Mouse (Mus musculus): ENCODE results near the gene Mcm9. TPM values are rescaled to one million over a fixed set of nuclear protein-coding genes. Genes with fewer than 3 reads are reported as not detected.
"Not testable (repeated sequence)": the region's sequence is repeated elsewhere in the genome, so short reads cannot be mapped to it uniquely, and the experiment has no call there.

The Mcm9 gene
- total RNA-seq, 2 experiments from 2014 or later, result 5.5 to 5.9 TPM

DNA sequence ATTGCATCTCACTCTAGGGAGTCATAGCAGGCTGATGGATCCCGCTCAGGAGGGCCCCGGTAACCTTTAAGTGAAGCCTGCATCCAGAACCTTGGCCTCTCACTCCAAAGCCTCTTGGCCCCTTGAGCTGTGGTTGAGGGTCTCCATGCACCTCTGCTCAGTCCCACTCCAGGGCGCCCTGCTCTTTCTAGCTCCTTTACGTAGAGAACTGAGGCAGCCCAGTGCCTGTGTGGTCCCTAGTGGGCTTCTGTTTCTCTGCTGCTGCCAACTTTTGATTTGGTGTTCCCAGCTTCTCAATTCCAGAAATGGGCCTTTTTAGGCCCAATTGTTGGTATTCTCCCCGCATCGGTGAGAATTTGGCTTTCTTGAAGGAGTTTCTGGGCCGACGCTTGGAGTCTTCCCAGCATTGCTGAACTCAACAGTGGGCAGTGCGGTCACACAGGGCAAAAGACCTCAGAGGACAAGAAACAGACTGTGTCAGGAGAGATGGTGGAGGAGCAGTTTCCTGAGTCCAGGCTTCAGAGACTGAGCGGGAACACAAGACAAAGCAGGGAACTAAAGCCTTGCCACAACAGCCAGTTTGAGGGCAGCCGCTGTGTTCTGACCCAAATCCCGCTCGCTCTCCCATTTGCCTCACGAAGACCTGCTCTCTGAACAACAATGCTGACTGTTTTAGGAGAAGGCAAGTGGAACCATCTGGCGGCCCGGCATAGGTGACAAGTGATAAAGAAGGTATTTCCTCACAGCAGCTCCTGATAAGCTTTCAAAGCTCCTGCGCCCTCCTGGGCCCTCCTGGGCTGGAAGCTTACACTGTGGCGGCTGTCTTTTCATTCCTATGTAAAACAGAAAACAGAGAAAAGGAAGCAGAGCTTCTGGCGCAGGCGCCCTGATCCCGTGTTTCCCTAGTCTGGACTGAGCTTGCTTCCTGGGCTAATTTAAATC lies 127.1 kb downstream of the Mcm9 start:
- peak; percentile 4 to 20 for DNase-seq (ENCODE audit: low spot score in 2 of 2)

DNA sequence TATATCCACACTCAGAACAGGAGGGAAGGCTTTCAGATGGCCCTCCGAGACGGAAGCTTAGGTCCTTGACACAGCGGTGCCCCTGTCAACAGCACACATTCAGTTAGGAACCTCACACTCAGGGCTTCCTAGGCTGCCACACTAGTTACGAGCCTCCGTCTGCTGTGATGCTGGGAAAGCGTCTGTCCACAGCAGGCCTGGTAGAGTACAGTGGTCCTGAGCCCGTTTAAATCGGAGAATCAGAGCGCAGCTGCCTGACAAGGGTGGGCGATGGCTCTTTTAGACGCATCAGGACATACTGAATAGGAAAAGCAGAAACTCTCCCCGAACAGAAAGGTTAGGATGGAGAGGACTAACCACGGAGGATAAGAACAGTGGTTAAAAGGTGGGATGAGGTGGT lies 127.8 kb downstream of the Mcm9 start:
- DNase-seq (ENCODE audit: low spot score in 2 of 2), result no peak

DNA sequence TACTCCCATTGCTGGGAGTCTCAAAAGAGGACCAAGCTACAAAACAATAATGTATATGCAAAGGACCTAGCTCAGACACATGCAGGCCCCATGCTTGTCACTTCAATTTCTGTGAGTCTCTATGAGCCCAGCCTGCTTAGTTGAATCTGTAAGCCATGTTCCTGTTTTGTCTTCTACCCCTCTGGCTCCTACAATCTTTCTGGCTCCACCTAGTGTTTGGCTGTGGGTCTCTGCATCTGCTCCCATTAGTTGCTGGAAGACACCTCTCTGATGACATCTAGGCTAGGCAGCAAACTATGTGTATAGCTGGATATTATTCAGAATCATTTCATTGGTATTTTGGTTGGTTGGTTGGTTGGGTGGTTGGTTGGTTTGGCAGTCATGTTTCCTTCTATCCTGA lies 130.7 kb downstream of the Mcm9 start:
- peak in 1 of 2 experiments; percentile 4 for DNase-seq (ENCODE audit: low spot score in 2 of 2)

DNA sequence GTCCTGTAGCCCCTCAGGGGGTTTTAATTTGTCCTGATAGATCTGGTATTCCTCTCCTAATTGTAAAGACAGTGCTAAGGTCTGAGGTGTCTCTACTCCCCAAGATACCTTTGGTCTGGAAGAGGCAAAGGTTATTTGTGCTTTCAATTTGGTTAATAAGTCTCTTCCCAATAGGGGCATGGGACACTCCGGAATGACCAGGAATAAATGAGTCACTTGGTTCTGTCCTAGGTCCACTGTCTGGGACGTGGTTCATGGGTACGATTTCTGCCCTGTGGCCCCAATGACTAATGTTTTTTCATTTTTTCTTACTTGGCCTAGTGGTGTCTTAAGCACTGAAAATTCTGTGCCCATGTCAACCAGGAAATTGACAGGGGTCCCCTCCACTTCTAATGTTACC lies 134.9 kb downstream of the Mcm9 start:
- DNase-seq (ENCODE audit: low spot score in 2 of 2), result not testable (repeated sequence)

DNA sequence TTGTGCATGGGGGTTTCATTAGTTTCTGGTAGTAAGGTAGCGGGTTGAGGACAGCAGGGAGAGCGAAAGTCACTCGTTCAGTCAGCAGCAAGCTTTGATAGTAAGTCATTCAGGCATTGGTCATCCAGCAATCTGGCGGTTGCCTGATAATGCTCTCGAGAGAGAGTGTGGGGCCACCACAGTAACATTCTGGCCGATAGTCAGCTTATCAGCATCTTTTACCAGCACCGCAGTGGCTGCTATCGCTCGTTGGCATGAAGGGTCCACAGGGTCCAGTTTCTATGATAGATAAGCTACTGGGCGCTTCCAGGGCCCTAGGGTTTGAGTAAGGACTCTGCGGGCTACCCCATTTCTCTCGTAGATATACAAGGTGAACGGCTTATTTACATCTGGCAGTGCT lies 136.3 kb downstream of the Mcm9 start:
- DNase-seq (ENCODE audit: low spot score in 2 of 2), result no peak

Other genes with a start within 250 kb of the Mcm9 start
- 10 to 100 TPM; 24.3 to 26.0 TPM for gene Asf1a, start 33.7 kb downstream of the Mcm9 start, total RNA-seq (2021)
- 10 to 100 TPM; 27.7 to 28.3 TPM for gene Fam184a, start 120.7 kb upstream of the Mcm9 start, total RNA-seq (2021)